Mouse (Mus musculus): ENCODE results near the gene Cend1.

Gene Cend1

DNA sequence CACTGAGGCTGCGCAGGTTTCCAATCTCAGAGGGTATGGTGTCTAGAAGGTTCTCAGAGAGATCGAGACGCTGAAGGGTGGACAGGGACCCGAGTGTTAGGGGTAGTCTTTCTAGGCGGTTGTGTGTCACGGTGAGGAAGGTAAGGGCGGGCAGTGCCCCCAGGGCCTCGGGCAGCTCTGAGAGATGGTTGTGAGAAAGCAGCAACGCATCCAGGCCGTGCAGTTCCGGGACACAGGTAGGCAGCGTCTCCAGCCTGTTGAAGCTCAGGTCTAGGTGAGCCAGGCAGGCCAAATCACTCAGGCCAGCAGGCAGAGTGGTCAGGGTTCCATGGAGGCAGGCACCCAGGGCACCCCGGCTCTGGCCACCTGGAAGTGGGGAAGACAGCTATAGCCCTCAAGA, 12.9 kb upstream of the Cend1 start:
- no peak for DNase-seq

DNA sequence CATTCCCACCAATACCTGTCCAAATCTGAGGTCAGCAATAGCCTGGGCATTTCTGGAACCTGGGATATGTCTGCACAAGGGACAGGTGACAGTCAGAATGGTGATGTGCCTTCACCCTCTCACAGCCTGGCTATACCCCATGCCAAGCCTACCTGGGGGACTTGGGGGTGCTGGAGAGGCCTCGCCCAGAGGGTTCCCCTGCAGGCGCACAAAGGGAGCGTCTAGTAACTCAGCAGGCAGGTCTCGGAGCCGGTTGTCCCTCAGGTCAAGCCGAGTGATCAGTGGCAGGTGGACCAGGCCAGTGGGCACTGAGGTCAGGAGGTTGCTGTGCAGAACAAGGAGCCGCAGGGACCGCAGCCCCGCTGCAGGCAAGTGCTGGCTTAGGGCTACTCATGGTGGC, 12.2 kb upstream of the Cend1 start:
- DNase-seq: no peak

DNA sequence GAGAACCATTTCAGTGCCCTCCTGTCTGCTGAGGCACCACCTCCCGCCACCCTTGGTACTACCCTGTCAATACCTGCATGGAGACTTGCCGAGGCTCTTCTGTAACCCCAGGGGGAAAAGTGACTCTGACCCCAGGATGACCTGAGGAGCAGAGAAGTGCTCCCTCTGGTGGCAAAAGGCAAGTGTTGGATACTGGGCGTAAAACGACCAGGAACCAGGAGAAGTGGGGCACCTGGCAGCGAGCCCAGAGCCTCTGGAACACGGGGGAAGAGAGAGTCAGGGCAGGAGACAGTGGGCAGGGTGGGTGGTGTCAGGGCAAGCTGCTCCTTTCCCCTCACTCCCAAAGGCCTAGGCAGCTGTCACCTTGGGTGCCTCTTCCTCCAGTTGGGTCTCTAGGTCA, 11.3 kb upstream of the Cend1 start:
- peak; percentile 72 for DNase-seq

DNA sequence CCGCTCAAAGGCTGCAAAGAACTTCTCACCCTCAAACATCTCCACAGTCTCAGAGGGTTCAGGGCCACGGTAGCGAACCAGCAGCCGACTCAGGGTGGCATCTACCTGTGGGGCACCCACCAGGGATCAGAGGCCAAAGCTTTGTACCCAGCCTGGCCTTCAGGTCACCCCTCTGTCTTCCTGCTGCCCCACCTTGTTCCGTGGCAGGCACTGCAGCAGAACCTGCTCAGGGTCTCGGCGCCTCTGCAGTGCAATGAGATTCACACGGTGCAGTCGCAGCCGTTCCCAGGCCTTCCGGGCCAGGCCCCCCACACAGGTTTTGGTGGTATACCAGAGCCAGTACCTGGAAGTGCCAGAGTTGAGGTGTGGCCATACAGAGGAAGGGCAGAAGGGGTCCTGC, 10.5 kb upstream of the Cend1 start:
- no peak for DNase-seq

DNA sequence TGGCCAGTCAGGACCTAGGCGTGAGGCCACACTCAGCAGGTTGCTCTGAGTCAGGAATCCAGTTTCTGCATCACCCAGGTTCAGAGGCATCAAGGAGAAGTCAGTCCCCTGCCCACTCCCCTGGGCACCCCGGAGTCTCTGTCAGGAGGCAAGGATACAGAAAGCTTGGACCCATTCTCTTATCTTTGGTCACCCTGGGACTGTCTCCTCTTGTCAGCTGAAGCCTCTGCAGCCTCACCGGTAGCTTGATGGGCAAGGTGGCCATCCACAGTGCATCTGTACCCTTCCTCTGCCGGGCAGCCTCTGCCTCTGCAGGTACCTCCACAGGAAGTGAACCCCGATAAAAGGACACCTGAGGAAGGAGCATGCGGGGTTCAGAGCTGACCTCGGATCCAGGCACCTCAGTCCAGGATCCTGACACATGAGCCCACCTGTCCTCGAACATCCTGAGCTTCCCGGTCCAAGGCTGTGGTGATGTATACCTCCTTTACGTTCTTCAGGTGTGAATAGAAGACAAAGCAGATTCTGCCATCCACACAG, 9.9 kb upstream of the Cend1 start:
- no peak for DNase-seq

DNA sequence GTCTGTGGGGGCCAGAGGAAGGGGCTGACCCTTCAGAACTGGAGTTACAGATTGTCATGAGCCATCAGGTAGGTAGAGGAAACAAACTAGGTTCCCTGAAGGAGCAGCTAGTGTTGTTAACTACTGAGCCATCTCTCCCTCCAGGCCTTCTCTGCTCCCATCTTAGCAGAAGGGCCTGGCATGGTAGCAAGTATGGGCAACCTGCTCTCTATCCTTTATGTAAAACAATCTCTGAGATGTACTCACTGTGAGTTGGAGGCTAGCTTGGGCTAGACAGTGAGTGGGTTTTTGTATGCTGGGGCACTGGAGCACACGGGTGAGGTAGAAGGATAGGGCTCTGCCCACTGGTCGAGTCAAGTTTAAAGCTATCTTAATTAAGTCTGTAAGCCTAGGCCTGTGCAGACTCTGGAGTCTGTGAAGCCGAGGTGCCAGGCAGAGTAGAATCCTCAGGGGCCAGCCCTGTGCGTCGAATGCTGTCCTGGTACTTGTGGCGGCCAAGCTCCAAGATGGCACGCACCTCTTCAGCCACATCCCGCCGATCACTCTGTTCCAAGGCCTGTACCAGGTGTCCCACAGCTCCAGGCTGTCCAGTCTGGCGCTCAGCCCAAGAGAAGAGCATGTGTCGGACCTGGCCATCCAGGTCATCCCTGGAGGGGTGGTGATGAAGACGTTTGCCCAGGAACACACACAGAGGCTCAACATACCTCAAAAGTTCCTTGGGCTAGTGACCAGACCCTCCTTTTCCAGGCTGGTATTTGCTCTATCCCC, 9.1 kb upstream of the Cend1 start:
- no peak for DNase-seq

DNA sequence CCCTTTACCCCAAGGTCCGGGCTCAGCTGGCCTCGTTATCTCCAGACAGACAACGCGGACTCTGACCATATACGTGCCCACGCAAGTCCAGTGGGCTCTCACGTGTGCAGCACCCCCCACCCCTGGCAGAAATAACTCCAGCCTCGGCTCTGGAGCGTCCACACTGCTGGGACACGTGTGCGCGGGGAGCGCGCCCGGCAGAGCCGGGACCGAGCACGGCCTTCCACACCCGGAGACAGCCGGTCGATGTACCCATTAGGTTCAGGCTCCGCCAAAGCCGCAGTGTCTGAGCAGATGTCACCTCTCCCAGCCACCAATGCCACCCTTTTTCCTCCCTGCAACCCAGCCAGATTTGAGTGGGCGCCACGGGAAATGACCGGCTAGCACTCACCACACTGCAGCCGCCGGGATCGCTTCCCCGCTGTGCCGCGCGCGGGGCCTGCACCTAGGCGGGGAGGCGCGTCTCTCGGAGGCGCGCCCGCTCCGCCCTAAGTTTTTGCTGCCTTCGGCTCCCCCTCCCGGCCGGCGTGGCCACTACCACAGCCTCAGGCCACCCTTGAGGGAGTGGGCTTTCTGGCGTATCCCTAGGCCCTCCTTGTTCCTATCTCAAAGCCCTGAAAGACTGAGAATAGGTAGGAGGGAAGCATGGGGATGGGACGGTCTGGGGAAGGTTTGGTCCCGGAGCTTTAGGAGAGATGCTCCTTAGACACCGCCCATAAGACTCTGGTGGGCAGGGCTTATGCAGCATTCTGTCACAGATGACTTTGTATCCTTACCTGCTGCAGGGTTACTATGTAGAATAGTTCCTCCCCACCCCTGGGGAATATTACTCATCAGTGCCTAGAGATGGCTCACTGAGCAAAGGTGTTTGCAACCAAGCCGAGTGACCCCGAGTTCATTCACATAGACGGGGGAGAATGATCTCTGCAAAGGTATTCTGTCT, 8.2 kb upstream of the Cend1 start, which contains the start of gene Slc25a22:
Slc25a22 (minus strand) TSS at position 715 of the 943 bp plus-strand sequence.
- DNase-seq: peak; percentile 88

DNA sequence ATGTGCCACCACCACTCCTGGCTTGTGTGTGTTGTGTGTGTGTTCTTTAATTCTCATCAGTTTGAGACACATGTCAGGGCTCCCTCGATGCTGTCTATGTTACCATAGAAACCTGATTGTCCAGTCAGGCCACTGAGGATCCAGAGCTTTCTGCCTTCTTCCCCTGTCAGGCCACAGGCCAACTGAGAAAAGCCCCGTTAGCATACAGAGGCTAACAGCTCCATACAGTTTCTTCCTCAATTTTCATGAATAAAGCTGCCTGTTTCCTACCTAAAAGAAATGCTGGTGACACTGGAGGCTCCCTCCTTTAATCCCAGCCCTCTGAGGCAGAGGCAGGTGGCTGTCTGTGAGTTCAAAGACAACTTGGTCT, 7.2 kb upstream of the Cend1 start:
- DNase-seq: no peak

DNA sequence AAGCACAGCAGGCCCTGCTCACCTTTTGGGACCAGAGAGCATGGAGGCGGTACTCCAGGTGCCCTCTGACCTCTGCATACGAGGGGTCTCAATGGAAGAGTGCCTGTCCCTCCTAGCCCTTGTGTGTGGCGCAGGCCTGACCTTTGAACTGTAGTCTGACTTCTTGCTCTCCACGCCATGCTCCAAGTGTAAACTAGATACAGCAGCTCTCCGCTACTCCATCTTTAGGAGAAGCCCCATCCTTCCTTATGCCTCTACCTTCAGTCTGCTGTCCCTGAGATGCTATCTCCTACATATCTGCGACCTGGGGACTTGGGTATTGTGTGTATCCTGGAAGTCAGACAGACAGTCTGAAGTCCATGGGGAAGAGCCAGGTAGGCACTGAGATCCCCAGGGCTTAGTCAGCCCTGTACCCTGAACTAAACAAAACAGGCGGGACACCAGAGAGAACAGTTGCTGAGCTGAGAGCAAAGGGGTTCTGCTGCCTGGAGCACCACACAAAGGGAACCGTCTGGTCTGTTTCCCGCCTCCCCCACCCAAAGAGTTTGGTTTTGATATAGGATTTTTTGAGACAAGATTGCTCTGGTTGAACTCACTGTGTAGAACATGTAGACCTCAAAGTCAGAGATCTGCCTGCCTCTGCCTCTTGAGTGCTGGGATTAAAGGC, 6.7 kb upstream of the Cend1 start:
- no peak for DNase-seq

DNA sequence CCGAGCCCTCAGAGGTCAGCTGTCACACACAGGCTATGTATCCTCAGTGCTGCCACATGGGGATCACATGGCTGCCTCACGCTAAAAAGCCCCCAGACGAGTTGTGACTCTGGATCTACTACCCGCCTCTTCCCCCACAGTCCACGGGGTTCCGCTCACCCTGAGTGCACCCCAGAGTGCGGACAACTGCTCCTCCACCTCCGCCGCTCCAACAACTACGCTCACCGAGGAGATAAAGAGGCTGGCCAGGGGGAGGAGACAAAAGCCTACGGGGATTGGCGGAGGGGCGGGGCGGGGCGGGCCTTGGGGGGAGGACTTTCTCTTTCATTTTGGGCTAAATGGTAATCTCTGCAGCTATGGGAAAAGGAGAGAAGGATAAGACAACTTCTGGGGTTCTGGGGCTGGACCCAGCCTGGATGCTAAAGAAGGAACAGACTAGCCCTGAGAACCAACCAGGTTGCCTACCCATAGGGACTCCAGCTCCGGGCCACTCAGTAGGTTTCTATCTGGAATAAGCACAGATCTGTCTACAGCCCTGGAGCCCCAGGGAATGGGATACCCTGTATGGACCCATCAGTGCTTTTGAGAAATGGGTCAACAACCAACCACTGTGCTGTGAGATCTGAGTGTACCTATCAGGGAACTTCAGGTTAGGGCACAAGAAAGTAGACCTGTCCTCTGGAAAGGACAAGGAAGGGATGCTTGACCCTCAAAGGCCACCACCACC, 6.0 kb upstream of the Cend1 start:
- DNase-seq: peak; percentile 68

DNA sequence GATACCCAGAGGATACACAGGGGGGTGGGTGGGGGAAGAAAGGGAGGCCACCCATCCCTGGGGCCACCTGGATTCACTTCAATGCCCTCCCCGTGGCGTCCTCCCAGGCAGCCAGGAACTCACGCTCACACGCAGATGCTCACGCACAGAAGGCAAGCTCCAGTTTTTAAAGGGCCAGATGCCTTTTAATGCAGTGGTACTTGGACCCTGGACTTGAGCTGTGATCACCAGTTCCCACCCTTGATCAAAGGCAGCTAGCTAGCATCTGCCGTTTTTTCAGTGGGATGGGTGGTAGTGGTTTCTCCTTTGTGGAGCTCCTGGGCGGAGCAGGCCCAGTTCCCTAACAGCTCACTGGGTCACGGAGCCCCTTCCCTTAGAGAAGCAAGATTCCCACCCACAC, 5.2 kb upstream of the Cend1 start:
- no peak for DNase-seq

DNA sequence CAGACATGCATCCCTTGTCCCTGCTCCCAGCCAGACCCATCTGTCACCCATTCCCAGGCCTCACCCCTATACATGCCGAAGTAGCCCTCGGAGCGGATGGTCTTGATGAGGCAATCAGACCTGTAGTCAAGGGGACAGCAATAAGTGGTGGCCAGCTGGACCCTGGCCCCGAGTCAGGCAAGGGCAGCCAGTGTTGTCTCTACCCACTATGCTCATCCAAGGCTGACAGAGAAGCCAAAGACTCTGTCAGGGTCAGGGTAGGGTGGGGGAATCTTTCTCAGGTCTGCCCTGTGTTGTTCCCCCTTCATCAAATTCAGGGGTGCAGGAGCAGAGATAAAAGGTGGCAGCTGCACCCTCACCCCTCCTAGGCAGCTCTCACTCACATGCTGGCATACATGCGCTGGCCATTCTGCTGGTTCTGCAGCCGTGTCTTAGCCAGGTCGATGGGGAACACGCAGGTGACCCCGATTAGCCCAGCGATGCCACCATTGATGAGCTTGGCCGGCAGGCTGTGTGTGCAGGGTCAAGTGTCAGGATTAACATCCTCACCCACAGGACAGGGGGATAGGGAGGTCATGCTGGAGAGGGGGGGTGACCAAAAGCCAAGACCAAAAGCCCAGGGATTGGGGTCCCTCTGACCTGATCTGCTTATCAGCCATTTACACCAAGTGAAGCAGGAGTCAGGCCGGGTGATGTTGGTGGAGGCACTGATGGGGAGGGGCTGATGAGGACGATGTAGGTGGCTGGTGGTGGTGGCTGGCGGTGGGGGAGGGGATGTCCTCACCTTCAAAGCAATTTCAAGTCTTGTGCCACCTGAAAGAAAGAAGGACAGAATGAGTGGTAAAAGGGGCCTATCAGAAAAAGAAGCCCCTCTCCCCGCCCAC, 4.5 kb upstream of the Cend1 start:
- DNase-seq: no peak

DNA sequence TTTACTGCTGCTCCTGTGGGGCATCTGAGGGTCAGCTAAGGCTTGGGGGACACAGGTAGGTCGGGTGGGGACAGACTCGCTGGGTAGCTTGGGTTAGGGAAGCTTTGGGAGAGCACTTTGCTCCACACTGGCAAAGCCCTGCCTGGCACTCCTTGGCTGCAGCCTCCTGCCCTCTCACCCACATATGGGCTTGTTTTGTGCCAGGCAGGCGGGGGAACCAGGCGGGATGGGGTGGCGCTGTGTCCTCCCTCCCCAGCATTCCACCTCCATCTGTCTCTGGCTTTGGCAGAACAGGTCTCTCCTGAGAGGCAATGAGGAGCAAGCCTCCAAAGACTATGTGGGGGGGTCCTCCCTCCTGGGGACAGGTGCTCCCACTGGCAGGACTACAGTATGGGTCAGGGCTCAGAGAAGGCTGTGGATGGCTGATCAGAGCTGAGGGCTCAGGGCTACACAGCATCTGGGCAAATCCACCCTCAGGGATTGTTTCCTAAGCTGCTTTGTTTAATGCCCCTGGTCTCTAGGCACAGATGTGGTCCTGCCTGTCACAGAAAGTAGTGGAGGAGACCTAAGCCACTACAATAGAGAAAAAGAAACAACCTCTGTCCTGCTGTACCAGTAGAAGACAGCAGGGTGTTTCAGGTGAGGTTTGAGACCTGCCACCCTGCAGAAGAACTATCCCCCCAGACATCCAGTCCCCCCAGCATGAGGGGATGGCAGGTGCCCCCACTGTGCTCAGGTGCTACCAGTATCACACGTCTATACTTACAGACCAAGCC, 3.6 kb upstream of the Cend1 start:
- peak; percentile 72 for DNase-seq

DNA sequence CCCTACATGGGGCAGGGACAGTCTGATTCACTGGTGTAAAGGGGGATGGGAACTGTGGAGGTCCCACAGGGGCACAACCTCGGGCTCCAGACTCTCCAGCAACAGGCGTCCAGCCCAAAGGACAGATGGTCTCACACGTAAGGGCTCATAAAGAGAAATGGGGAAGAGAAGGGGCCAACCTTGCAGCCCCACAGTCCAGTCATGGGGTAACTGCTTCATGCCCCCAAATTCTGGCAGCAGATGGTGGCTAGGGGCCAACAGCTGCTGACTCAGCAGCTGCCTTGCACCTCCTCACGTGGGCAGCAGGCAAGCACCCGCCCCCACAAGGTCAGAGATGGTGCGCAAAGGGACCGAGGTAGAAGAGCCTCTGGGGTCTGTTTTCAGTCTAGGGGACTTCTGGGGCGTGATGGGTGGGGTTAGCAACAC, 2.9 kb upstream of the Cend1 start:
- DNase-seq: peak; percentile 59

DNA sequence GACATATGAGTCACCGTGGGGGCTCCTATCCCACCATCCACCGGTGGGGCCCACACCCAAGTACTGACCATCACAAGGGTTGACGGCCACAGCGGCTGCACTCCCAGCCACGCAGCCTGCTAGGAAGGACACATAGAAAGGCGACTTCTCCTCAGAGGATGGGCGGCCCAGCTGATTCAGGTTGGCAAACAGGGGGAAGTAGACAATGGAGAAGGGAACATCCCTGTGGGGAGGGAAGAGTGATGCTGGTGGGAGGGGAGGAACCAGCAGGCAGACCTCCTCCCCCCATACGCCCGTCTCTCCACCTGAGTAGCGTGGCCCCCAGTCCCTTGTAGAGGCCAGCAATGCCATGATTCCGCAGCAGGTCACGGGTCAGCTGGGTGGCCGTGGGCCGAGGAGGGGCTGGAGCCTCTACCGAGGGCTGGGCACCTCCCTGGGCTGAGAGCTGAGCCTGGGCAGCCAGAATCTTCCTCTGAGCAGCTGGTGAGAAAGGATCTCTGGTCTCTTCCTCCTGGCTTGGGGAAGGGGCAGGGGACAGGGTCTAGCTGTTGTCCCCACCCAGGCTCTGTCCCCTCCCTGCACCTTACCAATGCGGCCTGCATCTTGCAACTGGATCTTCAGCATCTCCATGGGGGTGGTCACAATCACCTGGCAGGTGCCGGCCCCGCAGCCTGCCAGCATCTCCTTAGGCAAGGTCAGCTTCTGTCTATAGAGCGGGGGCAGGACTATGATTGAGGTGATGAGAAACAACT, 2.3 kb upstream of the Cend1 start:
- DNase-seq: no peak

DNA sequence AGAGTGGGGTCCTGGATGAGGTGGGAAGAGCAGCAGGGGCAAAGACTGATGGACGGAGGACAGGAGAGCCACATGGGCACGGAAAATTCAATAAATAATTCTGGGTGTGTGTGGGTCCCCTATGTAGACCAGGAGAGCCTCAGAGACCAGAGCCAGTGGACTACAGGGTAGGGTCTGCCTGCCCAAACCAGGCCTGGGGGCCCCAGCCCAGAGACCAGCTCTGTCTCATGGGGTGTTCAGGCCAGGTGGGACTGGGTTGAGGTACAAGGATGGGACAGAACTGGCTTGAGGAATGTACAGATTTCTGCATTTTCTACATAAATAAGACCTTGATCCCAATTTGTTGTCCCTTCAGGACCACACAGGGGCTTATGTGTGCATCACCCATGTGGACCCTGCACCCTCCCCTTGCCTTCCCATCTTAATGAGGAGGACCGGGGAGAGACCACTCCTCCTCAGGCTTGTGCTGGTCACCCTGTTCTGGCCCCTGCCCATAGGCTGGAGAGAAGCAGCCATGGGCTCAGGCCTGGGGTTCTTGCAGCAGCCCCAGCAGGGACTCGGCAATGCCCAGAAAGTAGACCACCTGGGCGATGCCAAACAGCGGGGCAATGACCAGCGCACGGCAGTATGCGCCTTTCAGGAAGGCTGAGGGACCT, 1.4 kb upstream of the Cend1 start:
- no peak for DNase-seq

DNA sequence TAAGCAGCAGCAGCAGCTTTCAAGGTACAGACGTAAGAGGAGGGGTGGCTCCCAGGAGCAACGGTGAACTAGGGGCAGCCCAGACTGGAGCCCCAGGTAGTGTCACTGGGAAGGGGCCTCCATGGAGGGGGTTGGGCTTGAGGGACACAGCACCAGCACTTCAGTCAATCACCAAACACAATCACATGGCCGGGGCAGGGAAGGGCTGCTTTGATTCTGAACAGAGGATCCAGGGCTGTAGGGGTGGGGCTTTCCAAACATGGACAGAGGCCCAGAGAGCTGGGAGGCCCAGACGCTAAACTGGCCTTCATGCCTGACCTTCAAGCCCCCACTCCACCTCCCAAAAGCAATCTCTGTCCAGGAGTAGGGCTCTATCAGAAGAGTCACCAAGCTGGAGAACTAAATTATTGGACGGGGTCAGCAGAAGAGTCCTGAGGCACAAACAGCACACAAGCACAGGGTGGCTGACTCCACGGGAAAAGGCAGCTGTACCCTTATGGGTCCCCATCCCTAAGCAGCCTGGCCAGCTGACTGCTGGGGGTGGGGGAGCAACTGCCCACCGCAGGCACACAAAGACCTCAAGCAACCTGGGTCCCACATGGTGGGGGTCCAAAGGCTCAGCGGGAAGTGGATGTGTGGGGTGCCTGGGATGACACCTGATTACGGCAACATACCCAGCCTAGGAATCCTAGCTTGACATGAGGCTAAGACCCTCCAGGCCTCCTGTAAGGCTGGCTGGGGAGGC, 721 bp upstream of the Cend1 start:
- DNase-seq: no peak

DNA sequence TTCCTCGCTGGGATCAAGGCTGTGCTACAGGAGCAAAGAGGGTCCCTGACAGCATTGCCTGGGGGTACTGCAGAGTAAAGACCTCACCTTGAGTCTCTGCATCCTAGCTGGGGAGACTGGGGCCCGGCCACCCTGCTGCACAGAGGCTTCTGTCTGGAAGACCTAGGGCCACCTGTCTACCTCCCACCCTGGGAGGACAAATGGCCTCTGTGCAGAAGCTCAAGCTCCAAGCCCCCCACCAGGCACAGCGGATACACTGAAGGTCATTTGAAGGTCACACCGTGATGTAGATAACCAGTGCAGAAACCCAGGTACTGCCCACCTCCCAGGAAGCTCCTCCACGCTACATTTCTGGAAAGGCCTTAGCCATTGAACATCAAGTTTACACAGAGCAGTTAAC, 590 bp downstream of the Cend1 start:
- DNase-seq: no peak
